Mouse (Mus musculus): ENCODE data around the gene N4bp2l2.
"Not testable (repeated sequence)": the region's sequence is repeated elsewhere in the genome, so short reads cannot be mapped to it uniquely, and the experiment has no call there.

GRCm38 (mm10) chr5:150663926-150664325 lies 2.1 kb downstream of the N4bp2l2 start:
- not testable (repeated sequence) for TF ChIP-seq CTCF (IDR thresholded peaks at IDR 0.05; ENCODE audit: borderline replicate concordance, insufficient read depth, low read depth, low read length); POLR2A (IDR thresholded peaks at IDR 0.05; ENCODE audit: borderline replicate concordance, insufficient read depth, low read length)

Data from cerebellum, adult 2 months (tissue).